Mouse (Mus musculus): ENCODE results near the gene Hsd3b4.
"Not testable (repeated sequence)": the region's sequence is repeated elsewhere in the genome, so short reads cannot be mapped to it uniquely, and the experiment has no call there.

Hsd3b4 gene

GRCm38 (mm10) chr3:98510414-98510813 is at the start of gene Hsd3b4:
Gene Hsd3b4 (minus strand): TSS chr3:98510514.
- not testable (repeated sequence) for DNase-seq

GRCm38 (mm10) chr3:98550832-98551231 is 40.5 kb upstream of the Hsd3b4 start:
- DNase-seq = not testable (repeated sequence)

DNA sequence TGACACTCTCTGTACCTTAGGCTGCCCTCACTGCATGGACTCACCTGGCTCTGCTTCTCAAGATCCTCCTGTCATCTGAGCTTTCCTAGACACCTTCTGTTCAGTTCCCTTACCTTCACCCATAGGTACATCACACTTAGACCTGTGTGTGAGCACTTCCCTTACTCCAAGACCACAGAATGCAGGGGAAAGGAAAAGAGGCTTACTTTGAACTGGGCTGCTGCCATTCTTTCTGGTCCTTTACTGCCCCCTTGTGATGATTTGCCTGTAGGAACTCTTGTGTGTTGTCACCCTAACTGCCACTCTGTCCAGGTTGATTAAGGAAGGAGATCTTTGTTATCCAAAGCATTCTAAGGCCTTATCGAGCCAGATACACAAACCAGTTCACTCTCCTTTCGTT is 39.9 kb upstream of the Hsd3b4 start:
- DNase-seq = not testable (repeated sequence)

GRCm38 (mm10) chr3:98548495-98548894 is 38.2 kb upstream of the Hsd3b4 start:
- DNase-seq = not testable (repeated sequence)

- DNase-seq = not testable (repeated sequence)
These were observed 37.3 kb upstream of the Hsd3b4 start for GRCm38 (mm10) chr3:98547641-98548040.

GRCm38 (mm10) chr3:98524978-98525377 is 14.7 kb upstream of the Hsd3b4 start:
- not testable (repeated sequence) for DNase-seq

GRCm38 (mm10) chr3:98524552-98524951 is 14.2 kb upstream of the Hsd3b4 start:
- not testable (repeated sequence) for DNase-seq

DNA sequence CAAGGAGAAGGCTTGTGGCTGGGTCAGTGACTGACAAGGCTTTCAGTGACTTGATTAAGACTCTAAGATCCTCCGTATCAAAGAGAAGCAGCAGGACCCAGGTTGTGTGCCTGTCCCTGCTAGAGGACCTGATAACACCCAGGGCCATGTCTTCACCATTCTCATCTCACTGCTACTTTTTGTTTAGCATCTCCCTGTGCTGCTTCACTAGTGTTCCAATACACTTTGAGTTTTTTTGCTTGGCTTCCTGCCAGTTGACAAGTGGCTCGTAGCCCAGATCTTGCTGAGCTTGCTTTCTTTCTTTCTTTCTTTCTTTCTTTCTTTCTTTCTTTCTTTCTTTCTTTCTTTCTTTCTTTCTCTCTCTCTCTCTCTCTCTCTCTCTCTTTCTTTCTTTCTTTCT is 12.5 kb upstream of the Hsd3b4 start:
- DNase-seq = not testable (repeated sequence)

DNA sequence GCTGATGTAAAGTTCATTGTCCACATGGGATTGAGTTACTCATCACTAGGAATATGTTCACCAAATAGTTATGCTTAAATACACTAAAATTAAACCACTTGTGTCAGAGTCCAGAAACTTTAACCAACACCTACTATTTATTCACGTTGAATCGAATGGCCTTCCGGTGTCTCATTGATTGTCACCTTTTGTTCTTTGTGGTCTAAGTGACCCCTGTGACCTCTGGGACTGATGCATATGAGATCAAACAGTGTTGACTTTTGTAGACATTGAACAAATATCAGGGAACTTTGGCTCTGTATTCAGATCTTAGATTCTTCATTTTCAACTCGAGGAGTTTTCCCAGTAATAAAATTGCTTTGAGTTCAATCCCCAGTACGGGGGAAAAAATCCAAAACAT is 3.1 kb downstream of the Hsd3b4 start:
- not testable (repeated sequence) for DNase-seq

- not testable (repeated sequence) for DNase-seq
These were observed 12.9 kb downstream of the Hsd3b4 start for GRCm38 (mm10) chr3:98497401-98497800.

DNA sequence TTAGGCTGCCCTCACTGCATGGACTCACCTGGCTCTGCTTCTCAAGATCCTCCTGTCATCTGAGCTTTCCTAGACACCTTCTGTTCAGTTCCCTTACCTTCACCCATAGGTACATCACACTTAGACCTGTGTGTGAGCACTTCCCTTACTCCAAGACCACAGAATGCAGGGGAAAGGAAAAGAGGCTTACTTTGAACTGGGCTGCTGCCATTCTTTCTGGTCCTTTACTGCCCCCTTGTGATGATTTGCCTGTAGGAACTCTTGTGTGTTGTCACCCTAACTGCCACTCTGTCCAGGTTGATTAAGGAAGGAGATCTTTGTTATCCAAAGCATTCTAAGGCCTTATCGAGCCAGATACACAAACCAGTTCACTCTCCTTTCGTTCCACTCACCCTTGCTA is 13.6 kb downstream of the Hsd3b4 start:
- DNase-seq = not testable (repeated sequence)

DNA sequence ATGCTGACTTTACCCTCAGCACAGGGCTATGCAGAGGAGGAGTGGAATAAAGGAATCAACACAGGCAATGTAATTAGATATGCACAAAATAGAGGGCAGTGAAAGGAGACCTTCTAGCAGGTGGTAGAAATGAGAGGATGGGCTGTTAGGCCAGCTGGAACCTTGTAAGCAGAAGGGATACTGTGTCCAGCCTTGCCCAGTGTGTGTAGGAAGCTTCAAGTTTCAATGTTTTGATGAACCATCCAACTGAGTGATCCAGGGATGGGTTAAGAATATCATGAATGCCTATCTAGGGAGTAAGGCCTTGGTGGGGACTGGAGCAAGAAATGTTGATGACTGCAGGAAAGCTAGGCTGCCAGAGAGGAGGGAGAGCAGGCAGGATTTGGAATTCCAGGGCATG is 15.3 kb downstream of the Hsd3b4 start:
- not testable (repeated sequence) for DNase-seq

- not testable (repeated sequence) for DNase-seq
These were observed 16.1 kb downstream of the Hsd3b4 start for GRCm38 (mm10) chr3:98494184-98494583.

DNA sequence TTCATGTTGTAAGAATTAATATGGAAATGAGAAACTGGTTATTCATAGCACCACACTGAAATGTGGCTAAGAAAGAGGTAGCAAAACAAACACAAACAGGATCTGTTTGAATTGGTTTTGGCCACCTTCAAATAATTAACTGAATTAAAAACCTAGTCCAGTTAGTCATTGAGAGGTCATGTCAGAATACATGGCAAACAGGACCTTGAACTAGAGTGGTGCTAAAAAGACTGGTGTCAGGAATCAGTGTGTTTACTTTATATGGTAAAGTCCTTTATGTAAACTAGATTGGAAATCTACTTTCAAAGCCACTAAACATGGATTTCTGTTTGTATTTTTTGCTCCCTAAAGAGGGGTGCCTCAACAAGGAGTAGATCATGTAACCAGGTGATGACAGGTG is 38.8 kb downstream of the Hsd3b4 start:
- not testable (repeated sequence) for DNase-seq

DNA sequence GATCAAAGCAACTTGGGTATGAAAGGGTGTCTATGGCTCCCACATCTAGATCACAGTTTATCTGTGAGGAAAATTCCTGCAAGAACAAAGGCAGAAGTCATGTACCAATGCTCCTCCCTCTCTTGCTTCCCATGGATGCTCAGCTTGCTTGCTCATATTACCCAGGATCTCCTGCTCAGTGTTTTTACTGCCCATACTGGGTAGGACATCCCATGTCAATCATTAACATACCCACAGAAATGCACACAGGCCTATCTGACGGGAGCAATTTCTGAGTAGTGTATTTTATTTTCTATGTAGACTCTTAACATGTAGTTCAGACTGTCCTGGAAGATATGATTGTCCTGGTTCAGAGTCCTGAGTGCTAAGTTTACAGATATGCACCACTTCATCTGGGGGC is 39.3 kb downstream of the Hsd3b4 start:
- not testable (repeated sequence) for DNase-seq

GRCm38 (mm10) chr3:98469323-98469722 is 41.0 kb downstream of the Hsd3b4 start:
- DNase-seq = not testable (repeated sequence)

DNA sequence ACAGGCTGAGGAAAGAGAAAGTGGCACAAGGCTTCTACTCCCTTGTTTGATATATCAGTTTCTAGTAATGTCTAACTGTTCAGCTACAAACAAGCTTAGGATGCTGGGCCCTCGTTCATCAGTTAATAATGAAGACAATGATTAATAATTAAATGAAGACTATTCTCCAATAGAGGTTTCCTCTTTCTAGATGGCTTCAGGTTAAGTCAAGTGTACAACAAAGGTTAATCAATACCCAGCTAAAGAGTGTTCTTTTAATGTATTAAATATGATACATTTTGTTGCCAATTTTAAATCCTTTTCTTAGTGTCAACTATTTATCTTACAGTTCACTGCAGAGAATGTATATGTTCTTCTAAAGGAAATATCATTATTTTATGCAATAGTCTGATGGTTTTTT is 53.3 kb downstream of the Hsd3b4 start, which contains the start of gene Gm4450:
Gene Gm4450, minus strand, starts transcription at position 101 of the 400 bp plus-strand sequence.
- not testable (repeated sequence) for DNase-seq

DNA sequence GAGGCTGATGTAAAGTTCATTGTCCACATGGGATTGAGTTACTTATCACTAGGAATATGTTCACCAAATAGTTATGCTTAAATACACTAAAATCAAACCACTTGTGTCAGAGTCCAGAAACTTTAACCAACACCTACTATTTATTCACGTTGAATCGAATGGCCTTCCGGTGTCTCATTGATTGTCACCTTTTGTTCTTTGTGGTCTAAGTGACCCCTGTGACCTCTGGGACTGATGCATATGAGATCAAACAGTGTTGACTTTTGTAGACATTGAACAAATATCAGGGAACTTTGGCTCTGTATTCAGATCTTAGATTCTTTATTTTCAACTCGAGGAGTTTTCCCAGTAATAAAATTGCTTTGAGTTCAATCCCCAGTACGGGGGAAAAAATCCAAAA is 56.5 kb downstream of the Hsd3b4 start:
- DNase-seq = not testable (repeated sequence)
